Mouse (Mus musculus) splenic B cell, adult 2 months (primary cell): Measurements from ENCODE around the gene E2f3.

Experiments used
- DNase-seq: peaks from one replicate; pipeline ENCODE4 v3.0.0-alpha.2; 2011; ENCODE audit warnings: low read depth, low spot score
- H3K27me3 ChIP-seq: 2 replicates; pipeline ENCODE4 v1.6.1; 2012; ENCODE audit warnings: mild to moderate bottlenecking, low read length, moderate library complexity, mixed read lengths; ENCODE audit not compliant: control insufficient read depth, poor library complexity, insufficient read depth, severe bottlenecking
- H3K36me3 ChIP-seq: 2 replicates; pipeline ENCODE4 v1.6.1; 2012; ENCODE audit warnings: mild to moderate bottlenecking, low read length, moderate library complexity, mixed read lengths; ENCODE audit not compliant: control insufficient read depth, poor library complexity, insufficient read depth, severe bottlenecking

Gene E2f3

GRCm38 (mm10) chr13:29916561-29916960 is 69.3 kb downstream of the E2f3 start:
- 0 out of 2 replicates have a peak, but pooled peaks cover 2% of the 10 kb centered on the region for H3K36me3 ChIP-seq
- no peak for DNase-seq
- no peaks in the 10 kb centered on the region for H3K27me3 ChIP-seq

- Histone ChIP-seq H3K27me3 (no peaks in the 10 kb centered on the region), H3K36me3 (peaks cover 9% of the 10 kb centered on the region; the same call in 1 of the 2 replicates)
- no peak for DNase-seq
Measured at GRCm38 (mm10) chr13:29913606-29914005, 72.3 kb downstream of the E2f3 start.

- DNase-seq: no peak
Measured at GRCm38 (mm10) chr13:29913061-29913460, 72.8 kb downstream of the E2f3 start.

GRCm38 (mm10) chr13:29912251-29912650 is 73.6 kb downstream of the E2f3 start:
- Histone ChIP-seq H3K27me3 (no peaks in the 10 kb centered on the region), H3K36me3 (peaks cover 7% of the 10 kb centered on the region; the same call in 1 of the 2 replicates)
- DNase-seq: no peak

More at GRCm38 (mm10) chr13:29913061-29913460, 72.8 kb downstream of the E2f3 start:
- Histone ChIP-seq H3K27me3 (no peaks in the 10 kb centered on the region), H3K36me3 (peaks cover 7% of the 10 kb centered on the region; the same call in 1 of the 2 replicates)

GRCm38 (mm10) chr13:29911141-29911540 is 74.7 kb downstream of the E2f3 start:
- H3K27me3 ChIP-seq: no peaks in the 10 kb centered on the region
- DNase-seq: no peak
- H3K36me3 ChIP-seq: peaks cover 7% of the 10 kb centered on the region; the same call in 1 of the 2 replicates

- DNase-seq: no peak
- Histone ChIP-seq H3K36me3 (peaks cover 7% of the 10 kb centered on the region; the same call in 1 of the 2 replicates), H3K27me3 (no peaks in the 10 kb centered on the region)
Measured at GRCm38 (mm10) chr13:29908431-29908830, 77.4 kb downstream of the E2f3 start.

GRCm38 (mm10) chr13:29907995-29908394 is 77.9 kb downstream of the E2f3 start:
- H3K27me3 ChIP-seq: no peaks in the 10 kb centered on the region
- DNase-seq: no peak

GRCm38 (mm10) chr13:29906734-29907133 is 79.1 kb downstream of the E2f3 start:
- peaks cover 7% of the 10 kb centered on the region; the same call in 1 of the 2 replicates for H3K36me3 ChIP-seq

More at GRCm38 (mm10) chr13:29907995-29908394, 77.9 kb downstream of the E2f3 start:
- peaks cover 7% of the 10 kb centered on the region; the same call in 1 of the 2 replicates for H3K36me3 ChIP-seq

GRCm38 (mm10) chr13:29903341-29903740 is 82.5 kb downstream of the E2f3 start:
- Histone ChIP-seq H3K27me3 (no peaks in the 10 kb centered on the region), H3K36me3 (no peaks in the 10 kb centered on the region)
- no peak for DNase-seq

More at GRCm38 (mm10) chr13:29906734-29907133, 79.1 kb downstream of the E2f3 start:
- no peaks in the 10 kb centered on the region for H3K27me3 ChIP-seq
- DNase-seq: no peak

GRCm38 (mm10) chr13:29902676-29903075 is 83.2 kb downstream of the E2f3 start:
- no peaks in the 10 kb centered on the region for H3K27me3 ChIP-seq
- no peak for DNase-seq

GRCm38 (mm10) chr13:29901641-29902040 is 84.2 kb downstream of the E2f3 start:
- H3K36me3 ChIP-seq: no peaks in the 10 kb centered on the region
- H3K27me3 ChIP-seq: no peaks in the 10 kb centered on the region
- no peak for DNase-seq

More at GRCm38 (mm10) chr13:29902676-29903075, 83.2 kb downstream of the E2f3 start:
- H3K36me3 ChIP-seq: no peaks in the 10 kb centered on the region

GRCm38 (mm10) chr13:29866780-29867179 is 119.1 kb downstream of the E2f3 start:
- Histone ChIP-seq H3K36me3 (no peaks in the 10 kb centered on the region), H3K27me3 (no peaks in the 10 kb centered on the region)
- DNase-seq: no peak

GRCm38 (mm10) chr13:29864331-29864730 is 121.5 kb downstream of the E2f3 start:
- no peak for DNase-seq
- Histone ChIP-seq H3K36me3 (no peaks in the 10 kb centered on the region), H3K27me3 (no peaks in the 10 kb centered on the region)

GRCm38 (mm10) chr13:29860087-29860486 is 125.8 kb downstream of the E2f3 start:
- DNase-seq: no peak
- H3K36me3 ChIP-seq: no peaks in the 10 kb centered on the region

GRCm38 (mm10) chr13:29857436-29857835 is 128.4 kb downstream of the E2f3 start:
- DNase-seq: peak; percentile 75
- no peaks in the 10 kb centered on the region for H3K36me3 ChIP-seq

More at GRCm38 (mm10) chr13:29860087-29860486, 125.8 kb downstream of the E2f3 start:
- no peaks in the 10 kb centered on the region for H3K27me3 ChIP-seq

More at GRCm38 (mm10) chr13:29857436-29857835, 128.4 kb downstream of the E2f3 start:
- no peaks in the 10 kb centered on the region for H3K27me3 ChIP-seq
